Comparison of ENCODE assay signal across 8 mouse cellular contexts in the genomic region with DNA sequence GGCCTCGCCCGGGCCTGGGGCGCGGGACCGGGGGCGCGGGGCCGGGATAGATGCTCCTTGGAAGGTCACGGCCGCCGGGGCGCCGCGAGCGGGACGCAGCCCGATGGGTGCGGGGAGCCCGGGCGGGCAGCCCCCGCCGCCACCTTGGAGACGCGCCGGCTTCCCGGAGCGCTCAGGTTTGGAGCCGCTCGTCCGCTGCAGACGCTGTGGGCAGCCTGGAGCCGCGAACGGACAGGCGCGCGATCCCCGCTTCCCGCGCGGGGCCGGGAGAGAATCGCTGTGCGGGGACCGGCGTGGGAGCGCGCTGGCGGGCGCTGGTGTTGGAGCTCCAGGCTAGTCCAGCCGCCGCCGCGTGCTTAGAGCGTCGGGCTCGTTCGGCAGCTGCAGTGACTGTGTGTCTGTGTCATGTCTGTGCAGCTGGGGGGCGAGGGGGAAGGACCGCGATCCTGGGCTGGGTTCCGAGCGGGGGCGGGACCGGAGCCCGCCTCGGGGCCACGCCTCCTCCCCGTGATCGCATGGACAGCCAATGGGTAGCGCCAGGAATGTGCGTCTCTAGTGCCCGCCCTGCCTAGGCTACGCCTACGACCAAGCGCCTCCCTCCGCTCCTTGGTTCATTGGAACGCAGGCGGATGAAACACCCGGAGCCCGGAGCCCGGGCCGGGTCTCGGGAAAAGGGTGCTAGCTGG. TPM values are rescaled to one million over a fixed set of nuclear protein-coding genes. Genes with fewer than 3 reads are reported as not detected.
A peak's percentile ranks its signal among the peaks of the same experiment; 100 is the strongest.
DNase-seq lines count a peak whose midpoint lies in the region; ATAC-seq and TF ChIP-seq lines count a peak whose summit lies in the region.

A gene (minus strand): TSS at position 433 of the 686 bp plus-strand sequence.

- H3K36me3 ChIP-seq in E14TG2a.4 (ENCODE audit: insufficient read depth, low read length), result no peaks in the 10 kb centered on the region
- no peaks in the 10 kb centered on the region for H3K36me3 ChIP-seq in forebrain, embryonic 14.5 days (ENCODE audit: control insufficient read depth, insufficient read depth, low read length)
- H3K36me3 ChIP-seq in liver, embryonic 15.5 days (replicated peaks), result no peaks in the 10 kb centered on the region
- H3K36me3 ChIP-seq in neural tube, embryonic 11.5 days (ENCODE audit: control insufficient read depth, insufficient read depth, low read length), result no peaks in the 10 kb centered on the region
- H3K36me3 ChIP-seq in stomach, embryonic 16.5 days (ENCODE audit: control insufficient read depth, insufficient read depth, low read length), result no peaks in the 10 kb centered on the region

- H3K27ac ChIP-seq in forebrain, embryonic 14.5 days (ENCODE audit: low read depth, low read length), result peak within 1 kb of the TSS; percentile 96
- no peak within 1 kb of the TSS for H3K27ac ChIP-seq in liver, embryonic 15.5 days (replicated peaks)
- peak within 1 kb of the TSS; percentile 94 for H3K27ac ChIP-seq in neural tube, embryonic 11.5 days (ENCODE audit: low read depth, low read length)
- H3K27ac ChIP-seq in stomach, embryonic 16.5 days (ENCODE audit: low read length), result peak within 1 kb of the TSS; percentile 91

- peak within 1 kb of the TSS; percentile 92 for H3K9ac ChIP-seq in forebrain, embryonic 14.5 days (ENCODE audit: low read length)
- H3K9ac ChIP-seq in liver, embryonic 15.5 days, result peak within 1 kb of the TSS; percentile 45; the same call in 1 of the 2 replicates
- H3K9ac ChIP-seq in neural tube, embryonic 11.5 days (ENCODE audit: low read length), result peak within 1 kb of the TSS; percentile 93
- peak within 1 kb of the TSS; percentile 93 for H3K9ac ChIP-seq in stomach, embryonic 16.5 days (ENCODE audit: low read length)

- ATAC-seq in forebrain, embryonic 14.5 days, result peak; percentile 97
- ATAC-seq in liver, embryonic 15.5 days (ENCODE audit: insufficient read depth), result peak; percentile 97
- peak; percentile 99 for ATAC-seq in neural tube, embryonic 11.5 days (ENCODE audit: insufficient read depth, low FRiP score, low TSS enrichment)
- peak; percentile 99 for ATAC-seq in stomach, embryonic 16.5 days (ENCODE audit: insufficient read depth, low FRiP score)

- no peak for TF ChIP-seq CTCF in E14TG2a.4 (conservative IDR thresholded peaks at IDR 0.05; ENCODE audit: low read length)

- peak; percentile 98 for DNase-seq in cerebellum, adult 11-12 months
- peak; percentile 99 for DNase-seq in forebrain, embryonic 14.5 days (ENCODE audit: low spot score)
- DNase-seq in heart, postnatal 10 days, result peak; percentile 98 to 99
- peak; percentile 97 to 99 for DNase-seq in kidney, postnatal 4 days
- DNase-seq in neural tube, embryonic 11.5 days (ENCODE audit: low spot score), result peak; percentile 97

- H3K9me3 ChIP-seq in E14TG2a.4 (ENCODE audit: low read length), result no peaks in the 10 kb centered on the region
- no peaks in the 10 kb centered on the region for H3K9me3 ChIP-seq in forebrain, embryonic 14.5 days (replicated peaks; ENCODE audit: control insufficient read depth, low read length)
- H3K9me3 ChIP-seq in liver, embryonic 15.5 days (replicated peaks), result no peaks in the 10 kb centered on the region
- no peaks in the 10 kb centered on the region for H3K9me3 ChIP-seq in neural tube, embryonic 11.5 days (ENCODE audit: control insufficient read depth, low read length)
- no peaks in the 10 kb centered on the region for H3K9me3 ChIP-seq in stomach, embryonic 16.5 days (replicated peaks; ENCODE audit: control insufficient read depth, low read length)

- 1% methylated on average over 66 of the region's 84 CpGs for WGBS in forebrain, embryonic 14.5 days
- WGBS in liver, embryonic 15.5 days (ENCODE audit: insufficient replicate concordance), result under 1% methylated on average over 74 of the region's 84 CpGs
- under 1% methylated on average over 59 of the region's 84 CpGs for WGBS in neural tube, embryonic 11.5 days
- WGBS in stomach, embryonic 16.5 days, result under 1% methylated on average over 75 of the region's 84 CpGs

- intact Hi-C loops in heart, postnatal 10 days (cut with DNase I), result loop anchor here (5.0 to 10.0 kb wide), 3 partner anchors 346 to 1582 kb away; no protein-coding TSS in a partner anchor

- H3K27me3 ChIP-seq in E14TG2a.4 (ENCODE audit: insufficient read depth, low read length), result peaks cover 9% of the 10 kb centered on the region
- no peaks in the 10 kb centered on the region for H3K27me3 ChIP-seq in forebrain, embryonic 14.5 days (replicated peaks; ENCODE audit: control insufficient read depth, insufficient read depth, low read length)
- H3K27me3 ChIP-seq in liver, embryonic 15.5 days, result peaks cover 48% of the 10 kb centered on the region
- H3K27me3 ChIP-seq in neural tube, embryonic 11.5 days (ENCODE audit: control insufficient read depth, insufficient read depth, low read length), result no peaks in the 10 kb centered on the region
- no peaks in the 10 kb centered on the region for H3K27me3 ChIP-seq in stomach, embryonic 16.5 days (ENCODE audit: control insufficient read depth, insufficient read depth, low read length)

- H3K4me3 ChIP-seq in E14TG2a.4 (replicated peaks; ENCODE audit: low read length), result peak within 1 kb of the TSS; percentile 95
- peak within 1 kb of the TSS; percentile 82 for H3K4me3 ChIP-seq in forebrain, embryonic 14.5 days (ENCODE audit: low read depth, low read length)
- peak within 1 kb of the TSS; percentile 63 for H3K4me3 ChIP-seq in liver, embryonic 15.5 days (replicated peaks)
- H3K4me3 ChIP-seq in neural tube, embryonic 11.5 days (ENCODE audit: low read depth, low read length), result peak within 1 kb of the TSS; percentile 90
- peak within 1 kb of the TSS; percentile 76 for H3K4me3 ChIP-seq in stomach, embryonic 16.5 days (replicated peaks; ENCODE audit: low read length)

- H3K4me2 ChIP-seq in forebrain, embryonic 14.5 days (ENCODE audit: low read length), result peak within 1 kb of the TSS; percentile 77
- peak within 1 kb of the TSS; percentile 76 for H3K4me2 ChIP-seq in liver, embryonic 15.5 days
- peak within 1 kb of the TSS; percentile 79 for H3K4me2 ChIP-seq in neural tube, embryonic 11.5 days (ENCODE audit: low read depth)
- H3K4me2 ChIP-seq in stomach, embryonic 16.5 days (ENCODE audit: low read depth, low read length), result peak within 1 kb of the TSS; percentile 87

- peaks cover 44% of the 10 kb centered on the region for H3K4me1 ChIP-seq in E14TG2a.4 (replicated peaks; ENCODE audit: low read depth, low read length)
- peaks cover 24% of the 10 kb centered on the region for H3K4me1 ChIP-seq in forebrain, embryonic 14.5 days (ENCODE audit: control insufficient read depth, insufficient read depth, low read length)
- peaks cover 12% of the 10 kb centered on the region for H3K4me1 ChIP-seq in liver, embryonic 15.5 days (replicated peaks)
- peaks cover 15% of the 10 kb centered on the region for H3K4me1 ChIP-seq in neural tube, embryonic 11.5 days (ENCODE audit: control insufficient read depth, insufficient read depth, low read length)
- H3K4me1 ChIP-seq in stomach, embryonic 16.5 days (ENCODE audit: control insufficient read depth, insufficient read depth, low read length), result peaks cover 19% of the 10 kb centered on the region

RNA-seq across cellular contexts. Expression of the gene that starts here (rescaled TPM):
- 18.8 and 19.6 TPM in 2 replicates for polyA plus RNA-seq in forebrain, embryonic 14.5 days (2014; fragmentation: Nextera tagmentation; extraction: Ambion mirVana)
- total RNA-seq in heart, postnatal 10 days (2021), result 10 to 100 TPM; 29.0 to 29.8 TPM
- polyA plus RNA-seq in liver, embryonic 15.5 days (2015; fragmentation: Nextera tagmentation; extraction: Ambion mirVana), result 0.86 and 1.1 TPM in 2 replicates
- polyA plus RNA-seq in neural tube, embryonic 11.5 days (2014; fragmentation: Nextera tagmentation; extraction: Ambion mirVana), result 10.0 and 11.0 TPM in 2 replicates
- 4.9 and 5.4 TPM in 2 replicates for polyA plus RNA-seq in stomach, embryonic 16.5 days (2015; fragmentation: Nextera tagmentation; extraction: Ambion mirVana)
